Mouse (Mus musculus) forebrain, embryonic 15.5 days (tissue): ENCODE data around the gene BC048562. TPM values are rescaled to one million over a fixed set of nuclear protein-coding genes. Genes with fewer than 3 reads are reported as not detected.

Experiments
- ATAC-seq: fragments of 200-750 bp; cut with Nextera tagmentation; replicated peaks from 2 replicates; pipeline ENCODE4 v1.8.0; 2017; ENCODE audit warnings: mild to moderate bottlenecking, moderate TSS enrichment, moderate library complexity
- H3K27ac ChIP-seq: fragments of 300-500 bp; sonication (generic); replicated peaks from 2 replicates; pipeline ENCODE4 v1.5.1; 2015; ENCODE audit warnings: mild to moderate bottlenecking, inconsistent platforms
- H3K27me3 ChIP-seq: fragments of 300-500 bp; sonication (generic); 2 replicates; pipeline ENCODE4 v1.6.1; 2015; ENCODE audit warnings: inconsistent platforms
- H3K36me3 ChIP-seq: fragments of 300-500 bp; sonication (generic); 2 replicates; pipeline ENCODE4 v1.6.1; 2015; ENCODE audit warnings: mild to moderate bottlenecking, inconsistent platforms
- H3K4me1 ChIP-seq: fragments of 300-500 bp; sonication (generic); 2 replicates; pipeline ENCODE4 v1.6.1; 2015; ENCODE audit warnings: inconsistent platforms
- H3K4me2 ChIP-seq: fragments of 300-500 bp; sonication (generic); replicated peaks from 2 replicates; pipeline ENCODE4 v1.6.1; 2015; ENCODE audit warnings: mild to moderate bottlenecking, inconsistent platforms
- H3K4me3 ChIP-seq: fragments of 300-500 bp; sonication (generic); 2 replicates; pipeline ENCODE4 v1.5.1; 2015; ENCODE audit warnings: mild to moderate bottlenecking, inconsistent platforms
- H3K9ac ChIP-seq: fragments of 300-500 bp; sonication (generic); replicated peaks from 2 replicates; pipeline ENCODE4 v1.6.1; 2015; ENCODE audit warnings: mild to moderate bottlenecking, inconsistent platforms
- H3K9me3 ChIP-seq: fragments of 300-500 bp; sonication (generic); 2 replicates; pipeline ENCODE4 v1.6.1; 2016; ENCODE audit warnings: inconsistent platforms
- WGBS: fragments of 180-500 bp; shearing (Covaris S2); methylation state at CpG from one replicate; pipeline ENCODE4 v1.1.7; 2015; ENCODE audit warnings: mixed read lengths; 5-methylcytosine and 5-hydroxymethylcytosine counted together
- polyA plus RNA-seq: library from polyadenylated mRNA; unstranded; fragments of >200 nt; fragmentation: Nextera tagmentation; extraction: Ambion mirVana; gene quantifications from 2 replicates; pipeline ENCODE4 v1.2.1, GENCODE M21; 2015

The BC048562 gene
- polyA plus RNA-seq, 1 experiment from 2014 or later = not detected

DNA sequence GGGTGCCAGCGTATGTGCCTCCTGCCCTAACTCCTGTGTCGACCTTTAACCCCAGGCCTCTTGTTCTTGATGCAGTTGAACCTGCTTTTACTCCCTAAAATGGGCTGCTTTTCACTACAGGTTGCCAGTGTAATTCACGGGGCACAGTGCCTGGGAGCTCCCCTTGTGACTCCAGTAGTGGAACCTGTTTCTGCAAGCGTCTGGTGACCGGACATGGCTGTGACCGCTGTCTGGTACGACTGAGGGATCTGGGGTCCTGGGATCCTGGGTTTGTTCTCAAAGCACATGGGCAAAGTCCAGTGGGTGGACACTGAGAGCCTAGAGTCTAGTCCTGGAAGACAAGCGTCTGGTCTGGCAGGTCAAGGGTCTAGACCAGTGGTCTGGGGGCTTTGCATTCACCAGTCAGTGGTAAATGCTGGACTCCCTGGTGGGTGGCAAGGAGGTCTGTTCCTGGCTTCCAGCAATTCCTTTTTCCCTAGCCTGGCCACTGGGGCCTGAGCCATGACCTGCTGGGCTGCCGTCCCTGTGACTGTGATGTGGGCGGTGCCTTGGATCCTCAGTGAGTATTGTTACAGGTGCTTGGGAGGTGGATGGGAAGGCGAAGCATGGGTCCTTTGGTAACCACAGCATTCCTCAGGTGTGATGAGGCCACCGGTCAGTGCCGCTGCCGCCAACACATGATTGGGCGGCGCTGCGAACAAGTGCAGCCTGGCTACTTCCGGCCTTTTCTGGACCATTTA, 46.9 kb downstream of the BC048562 start:
- no peaks in the 10 kb centered on the region for H3K9me3 ChIP-seq
- WGBS = 95% methylated on average over 18 of the region's 18 CpGs
- no peak for ATAC-seq
- no peak overlapping the region for H3K4me3 ChIP-seq
- no peaks in the 10 kb centered on the region for H3K27me3 ChIP-seq
- no peaks in the 10 kb centered on the region for H3K36me3 ChIP-seq
- H3K4me1 ChIP-seq = peaks cover 19% of the 10 kb centered on the region
- no peak overlapping the region for H3K4me2 ChIP-seq
- no peak overlapping the region for H3K9ac ChIP-seq
- no peak overlapping the region for H3K27ac ChIP-seq

DNA sequence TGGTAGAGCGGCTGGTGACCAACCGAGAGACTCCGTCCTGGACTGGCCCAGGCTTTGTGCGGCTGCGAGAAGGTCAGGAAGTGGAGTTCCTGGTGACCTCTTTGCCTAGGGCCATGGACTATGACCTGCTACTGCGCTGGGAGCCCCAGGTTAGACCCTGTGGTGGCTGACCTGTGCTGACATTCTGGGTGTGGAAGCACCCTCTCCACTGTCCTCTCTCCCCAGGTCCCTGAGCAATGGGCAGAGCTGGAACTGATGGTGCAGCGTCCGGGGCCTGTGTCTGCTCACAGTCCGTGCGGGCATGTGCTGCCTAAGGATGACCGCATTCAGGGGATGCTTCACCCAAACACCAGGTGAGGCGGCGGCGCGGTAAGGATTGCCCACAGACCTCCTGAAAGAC, 47.7 kb downstream of the BC048562 start:
- no peak overlapping the region for H3K9ac ChIP-seq
- no peak overlapping the region for H3K4me2 ChIP-seq
- WGBS = 97% methylated on average over 15 of the region's 15 CpGs
- no peaks in the 10 kb centered on the region for H3K27me3 ChIP-seq
- peaks cover 13% of the 10 kb centered on the region for H3K4me1 ChIP-seq
- H3K4me3 ChIP-seq = no peak overlapping the region
- no peak for ATAC-seq
- H3K36me3 ChIP-seq = no peaks in the 10 kb centered on the region
- H3K9me3 ChIP-seq = no peaks in the 10 kb centered on the region
- no peak overlapping the region for H3K27ac ChIP-seq

DNA sequence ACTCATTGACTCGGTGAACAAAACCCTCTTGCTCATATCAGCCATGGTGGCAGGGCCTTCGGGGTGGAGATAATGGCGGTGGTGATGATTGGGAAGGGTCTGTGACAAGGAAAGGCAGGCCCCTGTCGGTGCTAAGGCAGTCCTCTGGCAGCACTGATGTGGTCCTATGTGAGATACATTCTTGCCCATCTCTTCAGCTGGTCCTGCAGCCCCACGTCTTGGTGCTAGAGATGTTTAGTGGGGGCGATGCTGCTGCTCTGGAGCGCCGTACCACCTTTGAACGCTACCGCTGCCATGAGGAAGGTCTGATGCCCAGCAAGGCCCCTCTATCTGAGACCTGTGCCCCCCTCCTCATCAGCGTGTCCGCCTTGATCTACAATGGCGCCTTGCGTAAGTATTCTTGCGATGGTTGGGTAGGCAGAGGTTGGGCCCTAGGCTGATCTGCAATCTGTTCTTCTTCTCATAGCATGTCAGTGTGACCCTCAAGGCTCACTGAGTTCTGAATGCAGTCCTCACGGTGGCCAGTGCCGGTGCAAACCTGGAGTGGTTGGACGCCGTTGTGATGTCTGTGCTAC, 49.1 kb downstream of the BC048562 start:
- H3K36me3 ChIP-seq = no peaks in the 10 kb centered on the region
- 95% methylated on average over 19 of the region's 19 CpGs for WGBS

DNA sequence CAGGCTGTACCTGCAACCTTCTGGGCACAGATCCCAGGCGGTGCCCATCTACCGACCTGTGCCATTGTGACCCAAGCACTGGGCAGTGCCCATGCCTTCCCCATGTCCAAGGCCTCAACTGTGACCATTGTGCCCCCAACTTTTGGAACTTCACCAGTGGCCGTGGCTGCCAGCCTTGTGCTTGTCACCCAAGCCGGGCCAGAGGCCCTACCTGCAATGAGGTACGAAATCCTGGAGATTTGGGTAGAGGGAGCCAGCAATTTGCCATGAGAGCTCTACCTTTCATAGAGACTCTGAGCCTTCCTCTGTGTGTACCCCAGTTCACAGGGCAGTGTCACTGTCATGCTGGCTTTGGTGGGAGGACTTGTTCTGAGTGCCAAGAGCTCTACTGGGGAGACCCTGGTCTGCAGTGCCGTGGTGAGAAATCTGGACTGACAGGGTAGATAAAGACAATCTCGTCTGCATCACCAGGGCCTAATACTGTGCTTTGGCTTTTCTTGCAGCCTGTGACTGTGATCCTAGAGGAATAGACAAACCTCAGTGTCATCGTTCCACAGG, 50.8 kb downstream of the BC048562 start:
- H3K4me3 ChIP-seq = no peak overlapping the region
- no peaks in the 10 kb centered on the region for H3K27me3 ChIP-seq
- no peaks in the 10 kb centered on the region for H3K36me3 ChIP-seq
- H3K9ac ChIP-seq = no peak overlapping the region
- WGBS = 97% methylated on average over 8 of the region's 8 CpGs
- ATAC-seq = no peak
- no peak overlapping the region for H3K27ac ChIP-seq
- H3K9me3 ChIP-seq = no peaks in the 10 kb centered on the region
- no peak overlapping the region for H3K4me2 ChIP-seq
- peaks cover 15% of the 10 kb centered on the region for H3K4me1 ChIP-seq

More for the DNA sequence above, 49.1 kb downstream of the BC048562 start:
- Histone ChIP-seq H3K27me3 (no peaks in the 10 kb centered on the region), H3K9ac (no peak overlapping the region), H3K4me3 (no peak overlapping the region), H3K27ac (no peak overlapping the region), H3K9me3 (no peaks in the 10 kb centered on the region), H3K4me1 (peaks cover 6% of the 10 kb centered on the region), H3K4me2 (no peak overlapping the region)
- ATAC-seq = no peak

DNA sequence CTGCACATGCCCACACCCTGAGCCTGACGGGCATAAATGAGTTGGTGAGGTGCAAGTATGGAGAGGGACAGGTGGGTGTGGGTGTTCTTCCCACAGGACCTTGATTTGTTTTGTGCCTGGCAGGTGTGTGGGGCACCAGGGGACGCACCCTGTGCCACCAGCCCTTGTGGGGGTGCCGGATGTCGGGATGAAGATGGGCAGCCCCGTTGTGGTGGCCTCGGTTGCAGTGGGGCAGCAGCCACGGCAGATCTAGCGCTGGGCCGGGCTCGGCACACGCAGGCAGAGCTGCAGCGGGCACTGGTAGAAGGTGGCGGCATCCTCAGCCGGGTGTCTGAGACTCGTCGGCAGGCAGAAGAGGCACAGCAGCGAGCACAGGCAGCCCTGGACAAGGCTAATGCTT, 52.1 kb downstream of the BC048562 start:
- no peak overlapping the region for H3K4me2 ChIP-seq
- H3K27ac ChIP-seq = no peak overlapping the region
- WGBS = 94% methylated on average over 17 of the region's 17 CpGs
- peaks cover 20% of the 10 kb centered on the region for H3K4me1 ChIP-seq
- H3K27me3 ChIP-seq = no peaks in the 10 kb centered on the region
- peaks cover 11% of the 10 kb centered on the region for H3K36me3 ChIP-seq
- H3K4me3 ChIP-seq = no peak overlapping the region
- H3K9me3 ChIP-seq = no peaks in the 10 kb centered on the region
- H3K9ac ChIP-seq = no peak overlapping the region
- no peak for ATAC-seq

DNA sequence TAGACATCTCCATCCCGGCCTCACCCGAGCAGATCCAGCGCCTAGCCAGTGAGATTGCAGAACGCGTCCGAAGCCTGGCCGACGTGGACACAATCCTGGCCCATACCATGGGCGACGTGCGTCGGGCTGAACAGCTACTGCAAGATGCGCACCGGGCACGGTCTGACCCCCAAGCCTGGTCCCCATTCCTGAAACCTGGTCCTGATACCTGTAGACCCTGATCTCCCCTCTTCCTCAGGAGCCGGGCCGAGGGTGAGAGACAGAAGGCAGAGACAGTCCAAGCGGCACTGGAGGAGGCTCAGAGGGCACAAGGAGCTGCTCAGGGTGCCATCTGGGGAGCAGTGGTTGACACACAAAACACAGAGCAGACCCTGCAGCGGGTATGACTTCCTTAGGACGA, 52.9 kb downstream of the BC048562 start:
- H3K4me1 ChIP-seq = peaks cover 20% of the 10 kb centered on the region
- WGBS = 96% methylated on average over 20 of the region's 20 CpGs
- H3K27ac ChIP-seq = peak overlapping the region; percentile 94
- peaks cover 19% of the 10 kb centered on the region for H3K36me3 ChIP-seq
- H3K4me2 ChIP-seq = no peak overlapping the region
- no peaks in the 10 kb centered on the region for H3K27me3 ChIP-seq
- no peak overlapping the region for H3K4me3 ChIP-seq
- no peaks in the 10 kb centered on the region for H3K9me3 ChIP-seq
- no peak overlapping the region for H3K9ac ChIP-seq
- ATAC-seq = no peak

DNA sequence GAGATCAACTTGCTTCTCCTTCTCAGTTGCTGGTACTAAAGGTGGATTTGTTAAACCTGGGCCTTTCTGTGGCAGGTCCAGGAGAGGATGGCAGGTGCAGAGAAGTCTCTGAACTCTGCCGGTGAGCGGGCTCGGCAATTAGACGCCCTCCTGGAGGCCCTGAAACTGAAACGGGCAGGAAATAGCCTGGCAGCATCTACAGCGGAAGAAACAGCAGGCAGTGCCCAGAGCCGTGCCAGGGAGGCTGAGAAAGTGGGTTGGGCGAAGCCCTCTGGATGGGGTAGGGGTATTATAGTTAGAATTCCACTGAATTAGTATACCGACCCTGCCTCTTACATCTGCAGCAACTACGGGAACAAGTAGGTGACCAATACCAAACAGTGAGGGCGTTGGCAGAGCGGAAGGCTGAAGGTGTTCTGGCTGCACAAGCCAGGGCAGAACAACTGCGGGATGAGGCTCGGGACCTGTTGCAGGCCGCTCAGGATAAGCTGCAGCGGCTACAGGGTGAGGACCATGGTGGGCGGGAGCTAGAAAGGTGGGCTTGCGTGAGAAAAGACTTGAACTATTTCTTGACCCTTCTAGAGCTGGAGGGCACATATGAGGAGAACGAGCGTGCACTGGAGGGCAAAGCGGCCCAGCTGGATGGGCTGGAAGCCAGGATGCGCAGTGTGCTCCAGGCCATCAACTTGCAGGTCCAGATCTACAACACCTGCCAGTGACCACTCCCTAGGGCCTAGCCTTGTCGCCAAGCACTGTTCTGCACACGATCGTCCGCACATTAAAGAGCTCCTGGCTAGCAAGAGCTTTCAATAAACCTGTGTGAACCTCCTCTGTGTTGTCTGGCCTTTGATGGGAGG, 53.6 kb downstream of the BC048562 start:
- peak overlapping the region; percentile 63 for H3K4me2 ChIP-seq
- 66% methylated on average over 26 of the region's 26 CpGs for WGBS
- H3K4me3 ChIP-seq = peak overlapping the region; percentile 80
- no peaks in the 10 kb centered on the region for H3K27me3 ChIP-seq
- peak; percentile 36 for ATAC-seq
- H3K36me3 ChIP-seq = peaks cover 26% of the 10 kb centered on the region
- H3K9ac ChIP-seq = peak overlapping the region; percentile 89
- H3K9me3 ChIP-seq = no peaks in the 10 kb centered on the region
- H3K4me1 ChIP-seq = peaks cover 20% of the 10 kb centered on the region
- peak overlapping the region; percentile 94 for H3K27ac ChIP-seq

DNA sequence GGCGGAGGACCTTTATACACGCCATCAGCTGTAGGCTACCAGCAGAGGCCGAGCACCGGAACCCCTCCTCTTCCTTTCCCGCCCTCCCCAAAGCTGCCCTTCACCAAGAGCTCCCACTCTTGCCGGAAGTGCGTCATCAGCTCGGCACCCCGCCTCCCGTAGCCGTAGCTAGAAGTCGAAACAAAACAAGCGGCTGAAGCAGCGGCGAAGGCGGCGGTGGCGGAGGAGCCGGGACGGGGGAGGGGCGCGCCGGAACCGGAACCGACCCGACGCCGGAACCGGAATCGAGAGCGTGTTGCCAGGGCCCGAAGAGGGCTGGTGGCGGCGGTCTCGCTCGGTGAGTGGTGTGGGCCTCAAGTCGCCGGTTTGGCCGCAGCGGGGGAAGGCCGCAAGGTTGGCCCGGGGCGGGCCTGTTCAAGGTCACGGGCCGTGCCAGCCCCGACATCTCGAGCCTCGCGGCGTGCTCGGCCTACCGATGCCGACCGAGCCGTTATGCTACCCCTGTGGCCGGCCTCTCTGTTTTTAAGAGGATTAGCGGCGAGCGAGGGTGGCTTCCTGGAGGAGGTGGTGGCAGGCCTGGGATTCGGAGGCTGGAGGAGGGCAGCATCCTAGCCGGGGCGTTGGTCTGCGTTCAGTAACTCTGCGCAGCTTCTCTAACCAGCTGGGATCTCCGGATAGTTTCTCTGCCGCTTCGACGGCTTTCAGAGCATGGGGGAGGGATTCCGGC, 54.4 kb downstream of the BC048562 start, which contains the start of gene Usp19:
TSS of gene Usp19 (plus strand) at position 44 of the 727 bp plus-strand sequence.
- Histone ChIP-seq H3K27ac (peak within 1 kb of the TSS; percentile 94), H3K36me3 (peaks cover 34% of the 10 kb centered on the region), H3K9me3 (no peaks in the 10 kb centered on the region), H3K27me3 (no peaks in the 10 kb centered on the region), H3K9ac (peak within 1 kb of the TSS; percentile 89), H3K4me1 (peaks cover 20% of the 10 kb centered on the region), H3K4me2 (peak within 1 kb of the TSS; percentile 63), H3K4me3 (peak within 1 kb of the TSS; percentile 80)
- WGBS = under 1% methylated on average over 68 of the region's 69 CpGs
- peak; percentile 96 for ATAC-seq

DNA sequence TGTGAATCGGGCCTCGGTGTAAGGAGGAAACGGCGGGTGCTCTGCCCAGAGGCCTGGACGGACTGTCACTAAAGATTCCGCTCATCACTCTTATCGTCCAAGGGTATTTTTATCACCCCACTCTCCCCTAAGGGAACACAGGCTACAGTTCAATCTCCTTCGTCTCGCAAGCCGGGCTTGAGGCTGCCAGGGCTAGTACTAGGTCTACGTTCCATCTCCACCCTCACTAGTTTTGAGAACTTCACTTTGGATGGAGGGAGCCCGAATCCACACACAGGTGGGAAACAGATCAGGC, 55.0 kb downstream of the BC048562 start:
- ATAC-seq = no peak
- Histone ChIP-seq H3K27ac (peak overlapping the region; percentile 94), H3K9ac (peak overlapping the region; percentile 89), H3K4me2 (peak overlapping the region; percentile 63), H3K27me3 (no peaks in the 10 kb centered on the region), H3K9me3 (no peaks in the 10 kb centered on the region), H3K4me1 (peaks cover 20% of the 10 kb centered on the region), H3K4me3 (peak overlapping the region; percentile 80), H3K36me3 (peaks cover 40% of the 10 kb centered on the region)
- WGBS = 11% methylated on average over 12 of the region's 12 CpGs

DNA sequence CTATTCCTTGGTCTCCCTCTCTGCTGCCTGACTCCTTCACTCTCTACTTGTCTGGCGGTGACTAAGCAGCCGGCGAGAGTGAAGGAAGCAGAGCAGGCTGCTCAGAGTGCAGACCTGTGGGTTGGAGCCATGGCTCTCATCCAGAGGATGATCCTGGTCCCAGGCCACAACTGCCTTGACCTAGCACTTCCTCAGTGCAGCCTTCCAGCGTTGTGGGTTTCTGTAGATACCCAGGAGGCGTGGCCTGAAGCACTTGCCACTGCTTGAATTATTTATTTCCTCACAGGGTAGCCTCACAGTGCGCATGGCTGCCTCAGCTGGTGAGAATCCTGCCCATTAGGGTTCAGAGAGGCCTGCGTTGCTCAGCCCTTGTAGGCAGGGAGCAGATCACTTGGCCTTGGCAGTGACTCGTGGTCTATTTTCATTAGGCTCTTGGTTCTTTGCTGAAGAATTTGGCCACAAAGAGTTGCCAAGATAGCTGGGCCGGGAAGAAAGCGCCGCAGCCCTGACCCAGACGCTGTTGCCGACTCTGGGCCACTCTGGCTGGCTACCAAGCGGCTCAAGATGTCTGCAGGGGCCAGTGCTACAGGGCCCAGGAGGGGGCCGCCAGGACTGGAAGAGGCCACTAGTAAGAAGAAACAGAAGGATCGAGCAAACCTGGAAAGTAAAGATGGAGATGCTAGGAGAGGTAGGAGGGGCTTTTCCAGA, 55.9 kb downstream of the BC048562 start:
- H3K4me2 ChIP-seq = peak overlapping the region; percentile 63
- no peaks in the 10 kb centered on the region for H3K27me3 ChIP-seq
- 89% methylated on average over 16 of the region's 16 CpGs for WGBS

DNA sequence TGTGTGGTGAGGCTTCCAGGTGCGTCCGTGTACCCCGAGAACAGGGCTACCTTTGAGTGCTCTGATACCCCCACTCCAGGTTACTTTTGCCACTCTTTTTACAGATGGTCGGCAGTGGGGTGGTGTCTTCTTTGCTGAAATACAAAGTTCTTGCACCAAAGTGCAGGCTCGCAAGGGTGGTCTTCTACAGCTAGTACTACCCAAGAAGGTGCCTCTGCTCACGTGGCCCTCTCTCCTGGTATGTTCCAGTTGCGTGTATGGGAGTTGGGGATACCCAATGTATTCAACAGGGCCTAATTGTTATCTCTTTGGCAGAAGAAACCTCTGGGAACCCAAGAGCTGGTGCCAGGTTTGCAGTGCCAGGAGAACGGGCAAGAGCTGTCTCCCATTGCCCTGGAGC, 57.0 kb downstream of the BC048562 start:
- H3K9me3 ChIP-seq = no peaks in the 10 kb centered on the region
- H3K4me3 ChIP-seq = no peak overlapping the region
- H3K4me1 ChIP-seq = peaks cover 20% of the 10 kb centered on the region
- no peak for ATAC-seq
- peaks cover 59% of the 10 kb centered on the region for H3K36me3 ChIP-seq
- WGBS = 94% methylated on average over 8 of the region's 8 CpGs
- H3K27me3 ChIP-seq = no peaks in the 10 kb centered on the region
- H3K27ac ChIP-seq = no peak overlapping the region
- no peak overlapping the region for H3K4me2 ChIP-seq
- no peak overlapping the region for H3K9ac ChIP-seq

More for the DNA sequence above, 55.9 kb downstream of the BC048562 start:
- H3K9me3 ChIP-seq = no peaks in the 10 kb centered on the region
- ATAC-seq = no peak
- peaks cover 49% of the 10 kb centered on the region for H3K36me3 ChIP-seq
- H3K27ac ChIP-seq = no peak overlapping the region
- H3K4me3 ChIP-seq = peak overlapping the region; percentile 80; the same call in 1 of the 2 replicates
- peaks cover 20% of the 10 kb centered on the region for H3K4me1 ChIP-seq
- H3K9ac ChIP-seq = peak overlapping the region; percentile 17
